Mouse (Mus musculus): ENCODE data around the gene 4930447C04Rik. TPM values are rescaled to one million over a fixed set of nuclear protein-coding genes. Genes with fewer than 3 reads are reported as not detected.

Gene 4930447C04Rik
- 4.1 and 4.2 TPM in 2 replicates for polyA plus RNA-seq (2016; fragmentation: Nextera tagmentation; extraction: Ambion mirVana)

GRCm38 (mm10) chr12:72940071-72940821, at the start of gene 4930447C04Rik:
TSS of gene 4930447C04Rik (minus strand) at chr12:72940774.
- Histone ChIP-seq H3K27me3 (peaks cover 92% of the 10 kb centered on the region), H3K4me3 (peak within 1 kb of the TSS; percentile 22), H3K27ac (no peak within 1 kb of the TSS), H3K4me1 (peaks cover 13% of the 10 kb centered on the region), H3K9me3 (replicated peaks) (no peaks in the 10 kb centered on the region), H3K4me2 (replicated peaks) (peak within 1 kb of the TSS; percentile 39), H3K9ac (no peak within 1 kb of the TSS), H3K36me3 (no peaks in the 10 kb centered on the region)
- ATAC-seq (ENCODE audit: low FRiP score): no peak
- WGBS: under 1% methylated on average over 39 of the region's 39 CpGs

- Histone ChIP-seq H3K9me3 (replicated peaks) (no peaks in the 10 kb centered on the region), H3K4me3 (no peak overlapping the region), H3K4me1 (no peaks in the 10 kb centered on the region), H3K9ac (no peak overlapping the region), H3K27ac (no peak overlapping the region), H3K36me3 (no peaks in the 10 kb centered on the region), H3K4me2 (replicated peaks) (no peak overlapping the region), H3K27me3 (peaks cover 17% of the 10 kb centered on the region)
- no peak for ATAC-seq (ENCODE audit: low FRiP score)
- WGBS: 84% methylated on average over 8 of the region's 8 CpGs
These were observed 42.7 kb upstream of the 4930447C04Rik start for GRCm38 (mm10) chr12:72983071-72983857.

- Histone ChIP-seq H3K36me3 (no peaks in the 10 kb centered on the region), H3K4me2 (replicated peaks) (no peak overlapping the region), H3K27ac (no peak overlapping the region), H3K27me3 (peaks cover 17% of the 10 kb centered on the region), H3K4me1 (no peaks in the 10 kb centered on the region), H3K4me3 (no peak overlapping the region), H3K9ac (no peak overlapping the region), H3K9me3 (replicated peaks) (no peaks in the 10 kb centered on the region)
- ATAC-seq (ENCODE audit: low FRiP score): no peak
- WGBS: 79% methylated on average over 10 of the region's 10 CpGs
These were observed 42.0 kb upstream of the 4930447C04Rik start for GRCm38 (mm10) chr12:72982616-72983015.

- H3K9me3 ChIP-seq (replicated peaks): no peaks in the 10 kb centered on the region
- no peak overlapping the region for H3K27ac ChIP-seq
- no peaks in the 10 kb centered on the region for H3K36me3 ChIP-seq
- H3K27me3 ChIP-seq: peaks cover 34% of the 10 kb centered on the region
- 78% methylated on average over 5 of the region's 5 CpGs for WGBS
- no peak overlapping the region for H3K4me2 ChIP-seq (replicated peaks)
- no peak overlapping the region for H3K4me3 ChIP-seq
- H3K9ac ChIP-seq: no peak overlapping the region
- no peak for ATAC-seq (ENCODE audit: low FRiP score)
- H3K4me1 ChIP-seq: no peaks in the 10 kb centered on the region; the same call in 1 of the 2 replicates
These were observed 38.7 kb upstream of the 4930447C04Rik start for GRCm38 (mm10) chr12:72979236-72979635.

GRCm38 (mm10) chr12:72977851-72978250, 37.3 kb upstream of the 4930447C04Rik start:
- H3K36me3 ChIP-seq: no peaks in the 10 kb centered on the region
- no peak overlapping the region for H3K4me3 ChIP-seq
- H3K4me1 ChIP-seq: no peaks in the 10 kb centered on the region; the same call in 1 of the 2 replicates
- H3K27ac ChIP-seq: no peak overlapping the region
- no peak for ATAC-seq (ENCODE audit: low FRiP score)
- no peak overlapping the region for H3K9ac ChIP-seq
- H3K27me3 ChIP-seq: peaks cover 44% of the 10 kb centered on the region
- H3K9me3 ChIP-seq (replicated peaks): no peaks in the 10 kb centered on the region
- WGBS: 84% methylated on average over 3 of the region's 3 CpGs
- H3K4me2 ChIP-seq (replicated peaks): no peak overlapping the region

GRCm38 (mm10) chr12:72976718-72977117, 36.1 kb upstream of the 4930447C04Rik start:
- H3K4me1 ChIP-seq: no peaks in the 10 kb centered on the region; the same call in 1 of the 2 replicates
- no peaks in the 10 kb centered on the region for H3K36me3 ChIP-seq
- no peak overlapping the region for H3K27ac ChIP-seq
- WGBS: 2% methylated on average over 12 of the region's 12 CpGs
- no peaks in the 10 kb centered on the region for H3K9me3 ChIP-seq (replicated peaks)
- no peak for ATAC-seq (ENCODE audit: low FRiP score)
- H3K4me2 ChIP-seq (replicated peaks): peak overlapping the region; percentile 41
- peak overlapping the region; percentile 10; the same call in 1 of the 2 replicates for H3K4me3 ChIP-seq
- H3K9ac ChIP-seq: no peak overlapping the region
- peaks cover 48% of the 10 kb centered on the region for H3K27me3 ChIP-seq

- Histone ChIP-seq H3K9me3 (replicated peaks) (no peaks in the 10 kb centered on the region), H3K4me1 (no peaks in the 10 kb centered on the region; the same call in 1 of the 2 replicates), H3K36me3 (no peaks in the 10 kb centered on the region), H3K4me2 (replicated peaks) (peak overlapping the region; percentile 41), H3K4me3 (peak overlapping the region; percentile 10; the same call in 1 of the 2 replicates), H3K9ac (no peak overlapping the region), H3K27me3 (peaks cover 48% of the 10 kb centered on the region), H3K27ac (no peak overlapping the region)
- ATAC-seq (ENCODE audit: low FRiP score): no peak
- 3% methylated on average over 7 of the region's 7 CpGs for WGBS
These were observed 35.6 kb upstream of the 4930447C04Rik start for GRCm38 (mm10) chr12:72976172-72976571.

- no peak overlapping the region for H3K4me2 ChIP-seq (replicated peaks)
- no peaks in the 10 kb centered on the region for H3K36me3 ChIP-seq
- no peaks in the 10 kb centered on the region; the same call in 1 of the 2 replicates for H3K4me1 ChIP-seq
- no peaks in the 10 kb centered on the region for H3K9me3 ChIP-seq (replicated peaks)
- no peak overlapping the region for H3K9ac ChIP-seq
- H3K27me3 ChIP-seq: peaks cover 53% of the 10 kb centered on the region
- 11% methylated on average over 6 of the region's 6 CpGs for WGBS
- H3K27ac ChIP-seq: no peak overlapping the region
- H3K4me3 ChIP-seq: no peak overlapping the region
- ATAC-seq (ENCODE audit: low FRiP score): no peak
These were observed 32.6 kb upstream of the 4930447C04Rik start for GRCm38 (mm10) chr12:72973161-72973560.

- no peaks in the 10 kb centered on the region for H3K9me3 ChIP-seq (replicated peaks)
- WGBS: 59% methylated on average over 14 of the region's 14 CpGs
- no peak overlapping the region for H3K4me3 ChIP-seq
- H3K27me3 ChIP-seq: peaks cover 54% of the 10 kb centered on the region
- no peak for ATAC-seq (ENCODE audit: low FRiP score)
- no peaks in the 10 kb centered on the region for H3K36me3 ChIP-seq
- no peaks in the 10 kb centered on the region for H3K4me1 ChIP-seq
- H3K4me2 ChIP-seq (replicated peaks): no peak overlapping the region
- H3K27ac ChIP-seq: no peak overlapping the region
- H3K9ac ChIP-seq: no peak overlapping the region
These were observed 30.0 kb upstream of the 4930447C04Rik start for GRCm38 (mm10) chr12:72970620-72971019.

GRCm38 (mm10) chr12:72967541-72967940, 27.0 kb upstream of the 4930447C04Rik start:
- H3K36me3 ChIP-seq: no peaks in the 10 kb centered on the region
- H3K27me3 ChIP-seq: peaks cover 39% of the 10 kb centered on the region
- H3K4me3 ChIP-seq: no peak overlapping the region
- no peak overlapping the region for H3K27ac ChIP-seq
- H3K9me3 ChIP-seq (replicated peaks): 0 out of 2 replicates have a peak, but pooled peaks cover 2% of the 10 kb centered on the region
- WGBS: 79% methylated on average over 7 of the region's 7 CpGs
- H3K4me1 ChIP-seq: no peaks in the 10 kb centered on the region
- no peak overlapping the region for H3K9ac ChIP-seq
- H3K4me2 ChIP-seq (replicated peaks): no peak overlapping the region
- ATAC-seq (ENCODE audit: low FRiP score): no peak

- no peak overlapping the region for H3K4me3 ChIP-seq
- no peak for ATAC-seq (ENCODE audit: low FRiP score)
These were observed 22.2 kb upstream of the 4930447C04Rik start for GRCm38 (mm10) chr12:72962761-72963160.

GRCm38 (mm10) chr12:72958446-72958845, 17.9 kb upstream of the 4930447C04Rik start:
- H3K27ac ChIP-seq: no peak overlapping the region
- peaks cover 44% of the 10 kb centered on the region for H3K27me3 ChIP-seq
- no peak overlapping the region for H3K4me3 ChIP-seq
- 91% methylated on average over 3 of the region's 3 CpGs for WGBS
- H3K4me1 ChIP-seq: no peaks in the 10 kb centered on the region
- no peaks in the 10 kb centered on the region for H3K36me3 ChIP-seq
- 0 out of 2 replicates have a peak, but pooled peaks cover 3% of the 10 kb centered on the region for H3K9me3 ChIP-seq (replicated peaks)
- H3K4me2 ChIP-seq (replicated peaks): no peak overlapping the region
- no peak for ATAC-seq (ENCODE audit: low FRiP score)
- H3K9ac ChIP-seq: no peak overlapping the region

More at GRCm38 (mm10) chr12:72962761-72963160, 22.2 kb upstream of the 4930447C04Rik start:
- Histone ChIP-seq H3K27me3 (peaks cover 25% of the 10 kb centered on the region), H3K4me1 (no peaks in the 10 kb centered on the region), H3K4me2 (replicated peaks) (no peak overlapping the region), H3K9me3 (replicated peaks) (0 out of 2 replicates have a peak, but pooled peaks cover 3% of the 10 kb centered on the region), H3K27ac (no peak overlapping the region), H3K9ac (no peak overlapping the region), H3K36me3 (no peaks in the 10 kb centered on the region)
- 48% methylated on average over 6 of the region's 6 CpGs for WGBS

Measured in hindbrain, embryonic 12.5 days (tissue).